Mouse (Mus musculus) liver, embryonic 13.5 days (tissue): Measurements from ENCODE around the gene Gm44805. TPM values are rescaled to one million over a fixed set of nuclear protein-coding genes. Genes with fewer than 3 reads are reported as not detected.
A peak's percentile ranks its signal among the peaks of the same experiment; 100 is the strongest.

Experiments used
- ATAC-seq: fragments of 200-750 bp; cut with Nextera tagmentation; 2 replicates; pipeline ENCODE4 v1.8.0; 2017; ENCODE audit warnings: low read depth, mild to moderate bottlenecking, moderate number of reproducible peaks, moderate library complexity
- DNase-seq: peaks from one replicate; pipeline ENCODE4 v3.0.0; 2022
- H3K27ac ChIP-seq: fragments of 300-500 bp; sonication (generic); 2 replicates; pipeline ENCODE4 v1.5.1; 2015; ENCODE audit warnings: moderate library complexity, mild to moderate bottlenecking, inconsistent platforms
- H3K27me3 ChIP-seq: fragments of 300-500 bp; sonication (generic); 2 replicates; pipeline ENCODE4 v1.6.1; 2015; ENCODE audit warnings: mild to moderate bottlenecking, inconsistent platforms
- H3K36me3 ChIP-seq: fragments of 300-500 bp; sonication (generic); 2 replicates; pipeline ENCODE4 v1.6.1; 2015; ENCODE audit warnings: mild to moderate bottlenecking, inconsistent platforms
- H3K4me1 ChIP-seq: fragments of 300-500 bp; sonication (generic); replicated peaks from 2 replicates; pipeline ENCODE4 v1.6.1; 2015; ENCODE audit warnings: inconsistent platforms
- H3K4me2 ChIP-seq: fragments of 300-500 bp; sonication (generic); 2 replicates; pipeline ENCODE4 v1.6.1; 2015; ENCODE audit warnings: inconsistent platforms, mild to moderate bottlenecking, moderate library complexity
- H3K4me3 ChIP-seq: fragments of 300-500 bp; sonication (generic); replicated peaks from 2 replicates; pipeline ENCODE4 v1.5.1; 2015; ENCODE audit warnings: mild to moderate bottlenecking, inconsistent platforms
- H3K9ac ChIP-seq: fragments of 300-500 bp; sonication (generic); 2 replicates; pipeline ENCODE4 v1.6.1; 2015; ENCODE audit warnings: mild to moderate bottlenecking, inconsistent platforms
- H3K9me3 ChIP-seq: fragments of 300-500 bp; sonication (generic); replicated peaks from 2 replicates; pipeline ENCODE4 v1.6.1; 2016; ENCODE audit warnings: inconsistent platforms
- WGBS: fragments of 180-500 bp; shearing (Covaris S2); methylation state at CpG from one replicate; pipeline ENCODE4 v1.1.7; 2015; ENCODE audit not compliant: insufficient replicate concordance; 5-methylcytosine and 5-hydroxymethylcytosine counted together
- polyA plus RNA-seq: library from polyadenylated mRNA; unstranded; fragments of >200 nt; fragmentation: Nextera tagmentation; extraction: Ambion mirVana; gene quantifications from 2 replicates; pipeline ENCODE4 v1.2.1, GENCODE M21; 2015

Gene Gm44805
- 5.6 and 7.5 TPM in 2 replicates for polyA plus RNA-seq

DNA sequence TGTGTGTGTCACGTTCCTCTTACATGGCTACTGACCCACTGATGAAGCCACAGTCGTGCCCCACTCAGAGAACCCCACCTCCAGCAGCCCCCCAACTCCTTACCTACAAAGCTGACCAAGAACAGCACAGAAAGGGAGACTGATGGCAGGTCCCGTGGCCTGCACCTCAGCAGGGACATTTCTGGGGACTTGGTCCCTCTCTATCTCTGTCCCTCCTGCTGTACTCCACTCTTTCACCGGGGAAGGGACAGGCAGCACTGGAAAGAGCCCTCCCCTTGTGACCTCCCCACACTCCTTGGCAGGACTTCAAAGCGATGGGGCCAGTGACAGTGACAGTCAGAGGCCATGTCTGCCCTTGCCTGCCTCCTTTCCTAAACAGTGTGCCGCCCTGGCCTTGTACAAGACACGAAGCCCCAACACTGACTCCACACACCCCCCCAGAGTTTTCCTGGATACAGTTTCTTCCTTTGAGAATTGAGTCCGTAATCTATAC, at the start of gene Gm44805, which contains the start of gene Apoc4:
Gene Gm44805 (minus strand): TSS at position 222 of the 493 bp plus-strand sequence.
Gene Apoc4 (minus strand): TSS at position 278 of the 493 bp plus-strand sequence.
- H3K9me3 ChIP-seq = no peaks in the 10 kb centered on the region
- no peaks in the 10 kb centered on the region for H3K27me3 ChIP-seq
- no peak for DNase-seq
- H3K36me3 ChIP-seq = no peaks in the 10 kb centered on the region
- H3K4me2 ChIP-seq = peak within 1 kb of the TSS; percentile 34
- peak within 1 kb of the TSS; percentile 33; the same call in 1 of the 2 replicates for H3K9ac ChIP-seq
- peak; percentile 25; the same call in 1 of the 2 replicates for ATAC-seq
- peaks cover 57% of the 10 kb centered on the region for H3K4me1 ChIP-seq
- WGBS = 51% methylated on average over 8 of the region's 8 CpGs
- H3K27ac ChIP-seq = peak within 1 kb of the TSS; percentile 66
- H3K4me3 ChIP-seq = no peak within 1 kb of the TSS

DNA sequence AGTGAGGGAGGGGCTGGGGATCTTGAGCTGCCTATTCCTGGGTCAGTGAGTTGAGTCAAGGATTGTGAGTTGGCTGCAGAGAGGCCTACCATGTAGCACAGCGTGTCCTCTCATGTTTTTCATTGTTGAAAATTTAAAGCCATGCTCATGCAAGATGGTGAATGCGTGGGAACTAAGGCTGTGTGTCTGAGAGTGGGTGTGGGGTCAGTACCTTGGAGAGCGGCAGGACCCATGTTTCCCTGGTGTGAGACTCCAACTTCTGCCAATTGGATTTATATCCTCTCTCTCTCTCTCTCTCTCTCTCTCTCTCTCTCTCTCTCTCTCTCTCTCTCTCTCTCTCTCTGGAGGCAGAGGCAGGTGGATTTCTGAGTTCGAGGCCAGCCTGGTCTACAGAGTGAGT, 45.3 kb upstream of the Gm44805 start:
- DNase-seq (no peak), ATAC-seq (no peak)
- Histone ChIP-seq H3K9ac (no peak overlapping the region), H3K27ac (no peak overlapping the region), H3K4me1 (peaks cover 12% of the 10 kb centered on the region), H3K4me2 (no peak overlapping the region), H3K27me3 (no peaks in the 10 kb centered on the region), H3K4me3 (no peak overlapping the region), H3K36me3 (peaks cover 25% of the 10 kb centered on the region), H3K9me3 (no peaks in the 10 kb centered on the region)
- WGBS = 79% methylated on average over 4 of the region's 4 CpGs

DNA sequence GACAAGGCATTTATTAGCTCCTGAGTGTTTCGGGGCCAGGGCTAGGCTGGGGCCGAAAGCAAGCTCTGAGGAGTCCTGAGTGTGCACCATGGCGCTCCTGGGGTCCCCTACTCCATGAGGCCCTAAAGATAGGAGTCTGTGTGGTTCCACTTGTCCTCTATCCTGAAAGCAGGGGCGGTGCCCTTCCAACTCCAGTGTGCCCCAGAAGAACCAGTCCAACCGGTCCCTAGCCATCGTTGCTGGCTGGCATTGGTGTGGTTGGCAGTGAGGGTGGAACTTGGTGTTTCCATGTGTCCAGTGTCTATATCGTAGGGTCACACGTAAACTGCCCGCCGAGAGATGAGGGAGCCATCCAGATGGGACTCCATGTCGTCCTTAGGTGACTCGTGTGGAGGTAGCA, 42.9 kb upstream of the Gm44805 start:
- no peak for ATAC-seq
- H3K4me2 ChIP-seq = no peak overlapping the region
- peaks cover 9% of the 10 kb centered on the region for H3K36me3 ChIP-seq
- no peak overlapping the region for H3K4me3 ChIP-seq
- no peaks in the 10 kb centered on the region for H3K27me3 ChIP-seq
- peaks cover 13% of the 10 kb centered on the region for H3K4me1 ChIP-seq
- H3K27ac ChIP-seq = no peak overlapping the region
- 79% methylated on average over 12 of the region's 12 CpGs for WGBS
- 0 out of 2 replicates have a peak, but pooled peaks cover 4% of the 10 kb centered on the region for H3K9me3 ChIP-seq
- H3K9ac ChIP-seq = no peak overlapping the region
- no peak for DNase-seq

DNA sequence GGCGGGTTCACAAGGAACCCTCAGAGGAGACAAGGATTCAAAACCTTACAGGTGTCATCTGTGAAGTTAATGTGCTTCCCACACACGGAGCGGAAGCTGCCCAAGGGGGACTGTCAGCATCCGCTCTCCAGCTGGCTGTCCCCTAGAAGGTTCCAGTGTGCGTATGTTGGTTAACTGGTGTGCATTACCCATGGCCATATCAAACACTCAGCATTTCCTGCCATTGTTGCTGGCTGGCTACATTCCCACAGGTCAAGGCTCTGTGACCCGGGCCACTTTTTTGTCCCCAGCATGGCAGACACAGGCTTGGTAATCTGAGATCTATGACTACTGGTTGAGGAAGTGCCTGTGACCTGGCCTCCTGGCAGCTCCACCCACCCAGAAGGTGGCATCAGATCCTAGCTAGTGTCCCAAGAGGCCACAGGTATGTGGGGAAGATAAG, 41.6 kb upstream of the Gm44805 start:
- DNase-seq = no peak
- 0 out of 2 replicates have a peak, but pooled peaks cover 4% of the 10 kb centered on the region for H3K9me3 ChIP-seq
- H3K4me2 ChIP-seq = no peak overlapping the region
- H3K27me3 ChIP-seq = no peaks in the 10 kb centered on the region
- peaks cover 4% of the 10 kb centered on the region; the same call in 1 of the 2 replicates for H3K36me3 ChIP-seq
- H3K9ac ChIP-seq = no peak overlapping the region
- H3K4me1 ChIP-seq = peaks cover 17% of the 10 kb centered on the region
- WGBS = 44% methylated on average over 6 of the region's 6 CpGs
- peak overlapping the region; percentile 34; the same call in 1 of the 2 replicates for H3K27ac ChIP-seq
- peak; percentile 47 for ATAC-seq
- no peak overlapping the region for H3K4me3 ChIP-seq

DNA sequence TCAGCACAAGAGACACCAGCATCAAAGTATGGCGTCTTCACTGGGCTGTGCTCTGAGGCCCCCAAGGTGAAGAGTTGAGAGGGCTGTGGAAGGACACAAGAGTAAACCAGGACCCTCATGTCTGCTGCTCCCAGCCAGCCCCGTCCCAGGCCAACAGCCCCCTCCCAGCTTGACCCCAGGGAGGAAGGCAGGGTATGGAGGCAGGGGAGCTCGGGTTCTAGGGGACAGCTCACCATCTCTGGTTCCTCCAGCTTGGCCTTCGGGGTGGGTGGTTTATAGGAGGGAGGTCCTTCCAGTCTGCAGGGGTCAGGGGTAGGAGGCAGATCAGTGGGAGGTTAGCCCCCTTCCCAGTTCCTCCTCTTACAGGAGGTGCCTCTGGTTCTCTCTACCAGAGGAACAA, 38.0 kb upstream of the Gm44805 start:
- ATAC-seq (no peak), DNase-seq (no peak)
- H3K36me3 ChIP-seq = peaks cover 4% of the 10 kb centered on the region; the same call in 1 of the 2 replicates
- H3K4me2 ChIP-seq = no peak overlapping the region
- 0 out of 2 replicates have a peak, but pooled peaks cover 4% of the 10 kb centered on the region for H3K9me3 ChIP-seq
- H3K27me3 ChIP-seq = no peaks in the 10 kb centered on the region
- WGBS = 61% methylated on average over 4 of the region's 4 CpGs
- H3K27ac ChIP-seq = no peak overlapping the region
- no peak overlapping the region for H3K4me3 ChIP-seq
- no peak overlapping the region for H3K9ac ChIP-seq
- peaks cover 37% of the 10 kb centered on the region for H3K4me1 ChIP-seq

DNA sequence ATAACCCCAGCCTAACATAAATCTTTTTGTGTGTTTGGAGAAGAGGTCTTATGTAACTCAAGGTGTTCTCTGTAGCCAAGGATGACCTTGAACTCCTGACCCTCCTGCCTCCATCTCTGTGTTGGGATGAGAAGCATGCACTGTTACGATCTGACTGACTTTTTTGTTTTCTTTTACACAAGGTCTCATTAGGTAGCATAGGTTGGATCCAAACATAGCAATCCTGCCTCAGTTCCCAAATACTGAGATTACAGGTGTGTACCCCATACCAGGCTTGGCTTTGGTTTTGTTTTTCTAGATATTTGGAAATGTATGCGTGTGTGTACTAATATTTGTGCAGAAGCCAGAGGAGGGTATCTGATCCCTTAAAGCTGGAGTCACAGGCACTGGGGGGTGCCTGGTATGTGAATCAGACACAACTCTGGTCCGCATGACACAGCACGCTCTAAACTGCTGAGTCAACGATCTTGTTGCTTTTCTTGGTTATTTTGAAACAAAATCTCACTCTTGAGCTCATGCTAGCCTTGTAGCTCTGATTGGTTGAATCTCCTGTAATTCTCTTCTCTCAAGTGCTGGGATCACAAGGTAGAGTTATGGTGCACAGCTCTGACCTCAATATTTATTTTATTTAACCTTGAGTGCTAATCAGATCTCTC, 37.2 kb upstream of the Gm44805 start:
- 70% methylated on average over 5 of the region's 5 CpGs for WGBS
- Histone ChIP-seq H3K4me1 (peaks cover 44% of the 10 kb centered on the region), H3K9ac (no peak overlapping the region), H3K27me3 (no peaks in the 10 kb centered on the region), H3K27ac (no peak overlapping the region), H3K4me2 (no peak overlapping the region), H3K36me3 (peaks cover 12% of the 10 kb centered on the region), H3K4me3 (no peak overlapping the region), H3K9me3 (0 out of 2 replicates have a peak, but pooled peaks cover 4% of the 10 kb centered on the region)
- ATAC-seq = no peak
- no peak for DNase-seq

DNA sequence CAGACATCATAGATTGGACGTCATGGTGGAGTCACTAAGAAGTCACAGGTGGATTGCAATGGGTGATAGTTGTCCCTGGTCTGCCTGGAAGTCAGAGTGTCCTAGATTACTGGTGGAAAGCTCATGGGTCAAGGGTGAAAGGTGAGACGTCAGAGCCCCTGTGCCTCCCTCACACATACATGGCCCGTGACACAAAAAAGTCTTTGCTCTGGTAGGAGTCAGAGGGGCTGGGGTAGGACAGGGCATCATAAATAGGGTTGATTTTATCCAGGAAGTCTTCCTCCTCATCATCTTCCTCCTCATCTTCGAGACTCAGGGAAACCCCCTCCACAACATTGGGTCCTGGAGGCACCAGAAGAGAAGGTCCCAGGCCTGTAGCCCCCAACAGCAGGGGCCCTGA, 36.1 kb upstream of the Gm44805 start:
- Histone ChIP-seq H3K9me3 (0 out of 2 replicates have a peak, but pooled peaks cover 4% of the 10 kb centered on the region), H3K4me2 (no peak overlapping the region), H3K9ac (no peak overlapping the region), H3K27me3 (no peaks in the 10 kb centered on the region), H3K4me3 (no peak overlapping the region), H3K27ac (no peak overlapping the region), H3K4me1 (peaks cover 41% of the 10 kb centered on the region), H3K36me3 (peaks cover 22% of the 10 kb centered on the region)
- WGBS = 67% methylated on average over 4 of the region's 4 CpGs
- ATAC-seq (no peak), DNase-seq (no peak)

DNA sequence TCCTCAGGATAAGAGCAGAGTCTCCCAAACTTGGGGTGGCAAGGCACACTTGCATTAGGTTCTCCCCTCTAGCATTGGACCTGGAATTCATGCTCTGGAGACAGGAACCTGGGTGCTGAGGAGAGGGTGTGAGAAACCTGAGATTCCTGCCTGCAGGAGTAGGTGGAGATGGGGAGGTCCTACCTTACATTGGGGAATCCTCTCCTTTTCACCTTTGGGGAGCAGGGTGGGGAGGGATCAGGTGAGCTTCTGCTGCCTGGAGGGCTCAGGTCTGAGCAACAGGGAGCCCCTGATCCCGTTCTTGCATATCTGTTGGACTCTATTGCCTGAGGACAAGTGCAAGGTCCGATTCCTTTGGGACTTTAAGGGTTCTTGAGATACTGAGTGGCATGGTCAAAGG, 35.6 kb upstream of the Gm44805 start:
- Histone ChIP-seq H3K4me2 (peak overlapping the region; percentile 84), H3K9ac (peak overlapping the region; percentile 72), H3K4me1 (peaks cover 43% of the 10 kb centered on the region), H3K9me3 (0 out of 2 replicates have a peak, but pooled peaks cover 4% of the 10 kb centered on the region), H3K4me3 (peak overlapping the region; percentile 62), H3K36me3 (peaks cover 28% of the 10 kb centered on the region), H3K27me3 (no peaks in the 10 kb centered on the region), H3K27ac (peak overlapping the region; percentile 81)
- ATAC-seq = no peak
- no peak for DNase-seq
- 82% methylated on average over 2 of the region's 2 CpGs for WGBS

DNA sequence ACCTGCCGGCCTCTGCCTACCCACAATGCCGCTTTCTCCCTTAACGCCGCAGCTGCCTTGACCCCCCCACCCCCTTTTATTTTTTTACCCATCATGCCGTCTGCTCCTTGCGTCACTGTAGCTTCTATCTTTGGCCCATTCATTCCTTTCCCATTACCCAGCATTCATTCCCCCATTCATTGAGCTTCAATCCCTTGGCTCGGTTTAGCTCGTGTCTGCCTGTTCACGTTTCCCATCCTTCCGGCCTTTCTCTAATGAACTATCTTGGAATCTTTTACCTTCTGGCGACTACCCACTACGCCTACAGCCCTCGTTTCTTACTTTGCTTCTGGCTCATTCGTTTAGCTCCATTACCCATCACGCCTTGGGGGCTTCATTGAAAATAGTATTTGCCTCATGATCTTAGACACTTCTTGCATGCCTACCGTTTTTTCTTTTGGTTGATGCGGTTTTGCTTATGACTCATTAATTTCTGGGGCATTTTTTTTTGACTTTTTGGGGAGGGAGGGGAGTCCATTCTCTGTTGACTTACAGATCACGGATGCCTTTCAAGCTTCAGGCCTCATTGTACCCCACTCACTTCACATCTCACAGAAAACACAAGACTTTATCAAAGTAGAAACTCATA, 34.9 kb upstream of the Gm44805 start:
- Histone ChIP-seq H3K27me3 (no peaks in the 10 kb centered on the region), H3K4me2 (peak overlapping the region; percentile 84), H3K27ac (peak overlapping the region; percentile 81), H3K36me3 (peaks cover 32% of the 10 kb centered on the region), H3K9me3 (0 out of 2 replicates have a peak, but pooled peaks cover 2% of the 10 kb centered on the region), H3K4me3 (peak overlapping the region; percentile 62), H3K9ac (peak overlapping the region; percentile 72), H3K4me1 (peaks cover 43% of the 10 kb centered on the region)
- DNase-seq = no peak
- no peak for ATAC-seq
- 5% methylated on average over 18 of the region's 18 CpGs for WGBS

DNA sequence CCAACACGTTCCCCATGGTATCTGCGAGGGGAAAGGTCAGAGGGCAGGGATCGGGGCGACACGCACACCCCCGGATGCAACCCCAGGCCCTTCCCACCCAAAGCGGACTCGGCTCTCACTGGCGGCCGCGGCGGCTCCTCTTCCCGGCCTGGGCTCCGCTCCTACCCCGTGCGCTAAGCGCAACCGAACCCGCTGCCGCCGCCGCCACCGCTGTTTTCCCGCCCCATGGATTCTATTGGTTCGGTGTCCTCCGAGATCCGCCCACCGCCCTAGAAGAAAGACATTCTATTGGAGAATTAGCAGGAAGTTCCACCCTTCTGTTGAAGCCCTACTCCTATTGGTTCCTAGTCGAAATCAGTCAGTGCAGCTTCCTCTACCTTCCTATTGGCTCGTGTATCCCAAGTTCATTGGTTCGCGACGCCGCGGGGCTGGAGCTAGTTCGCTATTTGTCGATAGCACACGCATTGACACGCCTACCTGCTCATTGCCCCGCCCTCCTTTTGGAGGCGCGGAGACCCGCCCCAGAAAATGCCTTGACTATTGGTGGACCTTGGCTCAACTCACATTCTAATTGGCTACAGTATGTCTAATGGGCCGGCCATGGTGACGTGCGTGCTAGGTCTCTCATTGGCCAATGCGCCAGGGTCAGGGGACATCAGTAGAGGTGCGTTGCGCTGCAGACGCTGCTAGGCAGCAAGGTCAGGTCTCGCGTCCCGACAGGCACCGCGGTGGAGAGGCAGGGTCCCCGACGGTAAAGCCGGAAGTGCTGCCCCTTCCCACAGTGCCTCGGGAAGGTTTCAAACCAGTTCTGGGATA, 34.2 kb upstream of the Gm44805 start, which contains the start of gene Tomm40:
Gene Tomm40 (minus strand): TSS at position 200 of the 816 bp plus-strand sequence.
- WGBS = under 1% methylated on average over 59 of the region's 59 CpGs
- peaks cover 37% of the 10 kb centered on the region for H3K36me3 ChIP-seq
- DNase-seq (peak; percentile 100), ATAC-seq (peak; percentile 97)
- no peaks in the 10 kb centered on the region for H3K27me3 ChIP-seq
- peaks cover 43% of the 10 kb centered on the region for H3K4me1 ChIP-seq
- H3K4me3 ChIP-seq = peak within 1 kb of the TSS; percentile 99
- peak within 1 kb of the TSS; percentile 96 for H3K4me2 ChIP-seq
- no peaks in the 10 kb centered on the region for H3K9me3 ChIP-seq
- peak within 1 kb of the TSS; percentile 95 for H3K9ac ChIP-seq
- peak within 1 kb of the TSS; percentile 81 for H3K27ac ChIP-seq
